Mouse (Mus musculus): ENCODE data around the gene Aplp2.

DNA sequence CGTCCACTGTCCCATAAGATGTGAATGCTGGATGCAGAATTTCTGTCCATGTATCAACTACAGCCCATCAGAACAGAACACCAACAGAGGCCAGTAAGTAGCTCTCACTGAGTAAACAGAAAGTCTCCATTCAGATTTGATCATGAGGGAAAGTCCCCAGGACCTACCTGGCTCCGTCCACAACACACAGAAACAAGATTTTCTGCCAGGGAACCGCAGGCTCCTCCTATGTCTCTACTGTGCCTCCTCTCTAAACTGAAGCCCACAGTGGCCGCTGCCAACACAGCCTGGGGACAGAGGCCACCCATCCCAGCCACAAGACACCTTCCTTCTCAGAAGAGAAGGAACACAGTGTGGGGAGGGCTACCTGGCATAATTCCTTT, 91.1 kb downstream of the Aplp2 start:
- TF ChIP-seq CTCF (IDR thresholded peaks at IDR 0.05; ENCODE audit: low read depth, low read length) (no peak), POLR2A (IDR thresholded peaks at IDR 0.05; ENCODE audit: borderline replicate concordance, low read depth, low read length) (no peak)
